Mouse (Mus musculus) ES-Bruce4 (cell line): ENCODE measurements around the gene Ssr2. TPM values are rescaled to one million over a fixed set of nuclear protein-coding genes. Genes with fewer than 3 reads are reported as not detected.

Experiments used
- H3K27ac ChIP-seq: 2 replicates; pipeline ENCODE4 v1.5.1; 2012; ENCODE audit warnings: low read length, inconsistent platforms; ENCODE audit not compliant: insufficient read depth
- H3K27me3 ChIP-seq: 2 replicates; pipeline ENCODE4 v1.6.1; 2012; ENCODE audit warnings: mild to moderate bottlenecking, low read length, inconsistent platforms; ENCODE audit not compliant: control insufficient read depth, poor library complexity, insufficient read depth, severe bottlenecking
- H3K36me3 ChIP-seq: 2 replicates; pipeline ENCODE4 v1.6.1; 2012; ENCODE audit warnings: inconsistent platforms, mild to moderate bottlenecking, low read length, moderate library complexity; ENCODE audit not compliant: control insufficient read depth, poor library complexity, insufficient read depth, severe bottlenecking
- H3K4me1 ChIP-seq: one replicate; pipeline ENCODE4 v1.8.1; 2011; ENCODE audit warnings: low read length; ENCODE audit not compliant: control insufficient read depth, insufficient read depth
- H3K4me3 ChIP-seq: 2 replicates; pipeline ENCODE4 v1.5.1; 2011; ENCODE audit warnings: low read depth, mild to moderate bottlenecking, low read length
- H3K9ac ChIP-seq: 2 replicates; pipeline ENCODE4 v1.6.1; 2012; ENCODE audit warnings: low read depth, mild to moderate bottlenecking, inconsistent platforms; ENCODE audit not compliant: poor library complexity, severe bottlenecking
- H3K9me3 ChIP-seq: replicated peaks from 2 replicates; pipeline ENCODE4 v1.6.1; 2012; ENCODE audit warnings: mild to moderate bottlenecking, low read length, inconsistent platforms; ENCODE audit not compliant: control insufficient read depth, poor library complexity, insufficient read depth, severe bottlenecking
- CTCF ChIP-seq: IDR thresholded peaks from one replicate; pipeline ENCODE4 v1.8.1; 2011; ENCODE audit warnings: low read depth, low read length
- EP300 ChIP-seq: IDR thresholded peaks from 2 replicates; pipeline ENCODE4 v1.6.1; 2011; ENCODE audit warnings: low read depth, low read length; ENCODE audit not compliant: insufficient read depth
- POLR2A ChIP-seq: IDR thresholded peaks from one replicate; pipeline ENCODE4 v1.8.1; 2011; ENCODE audit warnings: low read length; ENCODE audit not compliant: insufficient read depth
- polyA plus RNA-seq: library from polyadenylated mRNA; stranded (reverse); fragments of >200 nt; gene quantifications from 2 replicates; pipeline ENCODE4 v1.2.4, GENCODE M21; 2011; ENCODE audit warnings: low read depth; ENCODE audit not compliant: missing spikeins, insufficient read depth, insufficient read length

The Ssr2 gene
- polyA plus RNA-seq, 1 experiment, result 348 TPM

GRCm38 (mm10) chr3:88585769-88586168 is 10.1 kb downstream of the Ssr2 start:
- Histone ChIP-seq H3K36me3 (peaks cover 59% of the 10 kb centered on the region), H3K9ac (0 out of 2 replicates have a peak overlapping the region, but pooled peaks have one; percentile 11), H3K9me3 (no peaks in the 10 kb centered on the region), H3K4me1 (peaks cover 6% of the 10 kb centered on the region), H3K27ac (peak overlapping the region; percentile 87), H3K4me3 (no peak overlapping the region), H3K27me3 (no peaks in the 10 kb centered on the region)
- TF ChIP-seq POLR2A (no peak), CTCF (no peak), EP300 (no peak)

- no peaks in the 10 kb centered on the region for H3K9me3 ChIP-seq
- peaks cover 51% of the 10 kb centered on the region for H3K36me3 ChIP-seq
- H3K9ac ChIP-seq, result 0 out of 2 replicates have a peak overlapping the region, but pooled peaks have one; percentile 11
- no peak for TF ChIP-seq CTCF
- peak; percentile 85 for TF ChIP-seq EP300
- H3K27me3 ChIP-seq, result no peaks in the 10 kb centered on the region
- peaks cover 13% of the 10 kb centered on the region for H3K4me1 ChIP-seq
- H3K4me3 ChIP-seq, result no peak overlapping the region
- peak overlapping the region; percentile 87 for H3K27ac ChIP-seq
Observed at GRCm38 (mm10) chr3:88586640-88587039, 11.0 kb downstream of the Ssr2 start.

GRCm38 (mm10) chr3:88590246-88590645 is 14.6 kb downstream of the Ssr2 start:
- no peaks in the 10 kb centered on the region for H3K27me3 ChIP-seq
- H3K9me3 ChIP-seq, result no peaks in the 10 kb centered on the region
- peaks cover 25% of the 10 kb centered on the region for H3K36me3 ChIP-seq
- no peak overlapping the region for H3K4me3 ChIP-seq
- peak overlapping the region; percentile 19; the same call in 1 of the 2 replicates for H3K9ac ChIP-seq
- H3K27ac ChIP-seq, result peak overlapping the region; percentile 93
- H3K4me1 ChIP-seq, result peaks cover 21% of the 10 kb centered on the region
- TF ChIP-seq POLR2A, result no peak
- TF ChIP-seq EP300, result peak; percentile 70; the same call in 1 of the 2 replicates
- no peak for TF ChIP-seq CTCF

GRCm38 (mm10) chr3:88591044-88591443 is 15.4 kb downstream of the Ssr2 start:
- peaks cover 21% of the 10 kb centered on the region for H3K4me1 ChIP-seq
- no peaks in the 10 kb centered on the region for H3K9me3 ChIP-seq
- peak overlapping the region; percentile 93 for H3K27ac ChIP-seq
- peak overlapping the region; percentile 19 for H3K9ac ChIP-seq
- no peak overlapping the region for H3K4me3 ChIP-seq
- TF ChIP-seq POLR2A (no peak), EP300 (no peak), CTCF (no peak)
- H3K27me3 ChIP-seq, result no peaks in the 10 kb centered on the region
- H3K36me3 ChIP-seq, result peaks cover 25% of the 10 kb centered on the region

GRCm38 (mm10) chr3:88591950-88592731 is 16.5 kb downstream of the Ssr2 start:
- TF ChIP-seq CTCF, result no peak
- no peak for TF ChIP-seq POLR2A
- TF ChIP-seq EP300, result no peak
- no peak overlapping the region for H3K4me3 ChIP-seq
- H3K36me3 ChIP-seq, result peaks cover 17% of the 10 kb centered on the region
- H3K27ac ChIP-seq, result peak overlapping the region; percentile 30; the same call in 1 of the 2 replicates
- peaks cover 21% of the 10 kb centered on the region for H3K4me1 ChIP-seq
- H3K27me3 ChIP-seq, result no peaks in the 10 kb centered on the region
- H3K9me3 ChIP-seq, result no peaks in the 10 kb centered on the region
- H3K9ac ChIP-seq, result no peak overlapping the region

- 0 out of 2 replicates have a peak overlapping the region, but pooled peaks have one; percentile 2 for H3K27ac ChIP-seq
- H3K9me3 ChIP-seq, result no peaks in the 10 kb centered on the region
- no peak overlapping the region for H3K9ac ChIP-seq
- peaks cover 21% of the 10 kb centered on the region for H3K4me1 ChIP-seq
- TF ChIP-seq EP300 (no peak), POLR2A (no peak), CTCF (no peak)
- no peaks in the 10 kb centered on the region for H3K27me3 ChIP-seq
- peaks cover 8% of the 10 kb centered on the region for H3K36me3 ChIP-seq
- no peak overlapping the region for H3K4me3 ChIP-seq
Observed at GRCm38 (mm10) chr3:88592942-88593576, 17.4 kb downstream of the Ssr2 start.
